Mouse (Mus musculus): ENCODE measurements around the gene Foxf1. TPM values are rescaled to one million over a fixed set of nuclear protein-coding genes. Genes with fewer than 3 reads are reported as not detected.

The Foxf1 gene
- total RNA-seq, 4 experiments from 2014 or later: 0.19 to 0.34 (median 0.33) TPM; not detected in 1

- no peak for DNase-seq (ENCODE audit: low spot score)
Measured at GRCm38 (mm10) chr8:121082218-121083092, 1.7 kb upstream of the Foxf1 start.

GRCm38 (mm10) chr8:121083093-121083935 is 872 bp upstream of the Foxf1 start:
- peak; percentile 60 for DNase-seq (ENCODE audit: low spot score)

- no peak for DNase-seq (ENCODE audit: low spot score)
Measured at GRCm38 (mm10) chr8:121083936-121084209, 313 bp upstream of the Foxf1 start.

DNA sequence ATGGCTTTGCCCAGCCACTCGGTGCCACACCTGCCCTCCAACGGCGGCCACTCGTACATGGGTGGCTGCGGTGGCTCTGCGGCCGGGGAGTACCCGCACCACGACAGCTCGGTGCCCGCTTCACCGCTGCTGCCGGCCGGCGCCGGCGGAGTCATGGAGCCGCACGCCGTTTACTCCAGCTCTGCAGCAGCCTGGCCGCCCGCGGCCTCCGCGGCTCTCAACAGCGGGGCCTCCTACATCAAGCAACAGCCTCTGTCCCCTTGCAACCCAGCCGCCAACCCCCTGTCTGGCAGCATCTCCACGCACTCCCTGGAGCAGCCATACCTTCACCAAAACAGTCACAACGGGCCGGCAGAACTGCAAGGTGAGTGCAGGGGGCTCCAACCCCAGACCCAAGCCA is 825 bp downstream of the Foxf1 start:
- DNase-seq (ENCODE audit: low spot score): no peak

DNA sequence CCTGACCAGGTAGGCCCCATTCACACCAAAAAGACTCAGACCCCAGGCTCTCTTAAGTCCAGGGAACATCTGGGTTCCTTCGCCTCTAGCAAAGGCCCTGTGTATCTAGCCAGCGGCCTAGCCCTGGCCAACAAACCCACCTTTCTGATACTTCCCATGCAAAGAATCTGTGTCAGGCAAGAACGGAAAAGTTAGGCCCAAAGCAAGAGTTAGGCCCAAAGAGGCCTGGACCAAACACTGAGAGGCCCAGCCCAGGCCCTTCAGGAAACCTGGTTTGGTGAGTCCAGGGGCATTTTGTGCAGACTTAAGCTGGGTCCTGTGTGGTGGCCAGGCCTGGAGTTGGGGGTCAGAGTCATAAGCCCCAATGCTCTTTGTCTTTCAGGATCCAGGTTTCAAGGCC is 1.4 kb downstream of the Foxf1 start:
- no peak for DNase-seq (ENCODE audit: low spot score)

DNA sequence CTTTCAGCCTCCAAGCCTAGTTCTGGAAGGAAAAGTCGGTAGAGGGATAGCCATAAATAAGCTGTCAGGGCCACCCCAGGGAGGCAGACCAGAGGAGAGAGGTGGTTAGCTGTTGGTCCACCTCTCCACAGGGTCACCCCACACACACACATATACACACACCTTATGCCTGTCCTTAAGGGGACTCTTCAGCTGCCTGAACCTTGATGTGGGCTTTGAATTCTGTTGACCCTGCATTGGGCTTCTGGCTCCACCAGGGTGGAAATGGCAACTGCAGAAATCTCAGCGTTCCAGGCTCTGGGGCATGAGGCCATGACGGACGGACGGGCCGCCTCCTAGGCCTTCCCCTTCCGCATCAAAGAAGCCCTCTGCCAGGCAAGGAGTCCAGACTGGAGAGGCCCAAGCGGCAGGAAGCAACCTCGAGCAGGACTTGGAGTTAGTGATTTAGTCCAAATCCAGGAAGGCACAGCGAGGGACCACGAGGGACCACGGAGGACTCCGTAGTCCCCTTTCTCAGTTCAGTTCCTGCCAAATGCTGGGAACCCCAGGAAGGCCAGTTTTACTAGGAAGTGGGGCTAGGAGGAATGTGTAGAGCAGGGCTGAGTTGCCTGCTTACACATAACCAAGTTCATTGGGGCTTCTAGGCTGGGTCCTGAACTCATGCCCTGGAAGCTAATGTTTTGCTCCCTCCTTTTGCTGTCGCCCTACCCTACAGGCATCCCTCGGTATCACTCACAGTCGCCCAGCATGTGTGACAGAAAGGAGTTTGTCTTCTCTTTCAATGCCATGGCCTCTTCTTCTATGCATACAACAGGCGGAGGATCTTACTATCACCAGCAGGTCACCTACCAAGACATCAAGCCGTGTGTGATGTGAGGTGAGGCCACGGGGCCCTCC is 2.1 kb downstream of the Foxf1 start:
- DNase-seq (ENCODE audit: low spot score): no peak

DNA sequence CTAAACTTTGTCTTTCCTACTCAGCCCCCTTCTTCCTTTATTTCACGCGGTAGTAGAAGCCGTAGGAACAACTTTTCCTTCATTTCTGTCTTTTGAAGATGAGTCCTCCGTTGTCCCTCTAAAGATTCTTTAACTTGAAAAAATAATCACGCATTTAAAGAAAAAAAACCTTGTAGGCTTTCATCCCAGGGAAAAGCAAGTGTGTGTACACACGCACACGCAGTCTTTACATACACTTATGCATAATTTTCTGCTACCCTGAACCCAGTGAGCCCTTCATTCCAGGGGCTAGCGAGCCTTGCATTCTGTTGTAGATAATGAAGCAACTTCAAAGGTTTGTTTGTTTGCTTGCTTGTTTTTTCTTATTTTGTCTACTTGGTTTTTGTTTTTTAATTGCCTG is 4.1 kb downstream of the Foxf1 start:
- no peak for DNase-seq (ENCODE audit: low spot score)

DNA sequence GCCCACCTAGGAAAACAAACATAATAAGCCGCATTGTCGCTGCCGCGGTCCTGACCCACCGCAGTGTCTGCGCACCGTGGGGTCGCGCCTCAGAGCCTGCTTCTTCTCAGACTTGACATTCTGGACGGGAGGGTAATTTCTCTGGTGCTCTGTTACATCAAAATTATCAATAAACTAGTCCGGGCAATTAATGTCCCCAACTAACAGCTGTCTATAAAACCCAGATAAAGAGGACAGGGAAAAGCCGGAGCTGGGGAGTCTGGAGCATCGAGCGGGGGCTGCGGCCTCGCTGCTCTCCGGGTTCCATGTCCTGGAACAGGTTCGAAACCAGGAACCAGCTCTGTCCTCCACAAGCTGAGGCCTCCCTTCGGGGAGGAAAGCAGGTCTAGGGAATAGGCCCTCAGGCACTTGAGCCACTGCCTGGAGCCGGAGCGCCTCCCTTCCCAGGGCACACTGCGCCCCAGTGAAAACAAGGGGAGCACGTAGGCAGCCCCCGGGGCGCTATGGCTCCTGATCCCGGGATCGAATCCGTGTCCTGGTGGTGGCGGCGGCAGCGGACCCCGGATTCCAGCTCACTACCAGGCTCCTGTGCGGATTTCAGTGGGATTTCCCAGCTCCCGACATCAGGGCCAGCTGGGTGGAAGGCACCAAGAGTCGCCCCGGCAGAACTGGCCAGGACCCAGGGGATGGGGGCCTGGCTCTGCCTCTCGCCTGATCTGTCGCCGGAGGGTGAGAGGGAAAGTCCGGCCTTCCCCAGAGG is 4.9 kb downstream of the Foxf1 start:
- DNase-seq (ENCODE audit: low spot score): no peak

- DNase-seq (ENCODE audit: low spot score): no peak
Measured at GRCm38 (mm10) chr8:121089631-121090380, 5.6 kb downstream of the Foxf1 start.

DNA sequence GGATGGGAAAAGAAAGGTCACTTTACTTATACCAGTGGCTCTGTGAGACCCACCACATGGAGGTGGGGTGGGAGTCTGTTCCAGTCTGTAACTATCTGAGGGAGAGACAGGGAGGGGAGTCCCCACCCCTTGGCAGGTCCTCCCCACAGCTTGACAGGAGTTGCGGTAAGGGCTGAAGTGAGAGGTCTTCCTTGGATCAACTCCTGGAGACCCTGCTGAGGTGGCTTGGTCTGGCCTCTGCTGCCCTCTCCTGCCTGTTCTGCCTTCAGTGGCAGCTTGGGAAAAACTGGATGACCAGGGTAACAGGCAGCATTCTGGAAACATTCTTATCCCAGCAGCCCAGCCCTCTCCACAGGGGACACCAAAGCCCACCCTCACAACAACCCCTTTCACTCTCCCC is 6.5 kb downstream of the Foxf1 start:
- no peak for DNase-seq (ENCODE audit: low spot score)

GRCm38 (mm10) chr8:121092141-121092540 is 8.0 kb downstream of the Foxf1 start:
- no peak for DNase-seq (ENCODE audit: low spot score)

- peak; percentile 81 for DNase-seq (ENCODE audit: low spot score)
Measured at GRCm38 (mm10) chr8:121092627-121093026, 8.4 kb downstream of the Foxf1 start.

GRCm38 (mm10) chr8:121093496-121093895 is 9.3 kb downstream of the Foxf1 start:
- no peak for DNase-seq (ENCODE audit: low spot score)

GRCm38 (mm10) chr8:121104049-121104818 is 20.0 kb downstream of the Foxf1 start:
- peak; percentile 75 for DNase-seq (ENCODE audit: low spot score)

DNA sequence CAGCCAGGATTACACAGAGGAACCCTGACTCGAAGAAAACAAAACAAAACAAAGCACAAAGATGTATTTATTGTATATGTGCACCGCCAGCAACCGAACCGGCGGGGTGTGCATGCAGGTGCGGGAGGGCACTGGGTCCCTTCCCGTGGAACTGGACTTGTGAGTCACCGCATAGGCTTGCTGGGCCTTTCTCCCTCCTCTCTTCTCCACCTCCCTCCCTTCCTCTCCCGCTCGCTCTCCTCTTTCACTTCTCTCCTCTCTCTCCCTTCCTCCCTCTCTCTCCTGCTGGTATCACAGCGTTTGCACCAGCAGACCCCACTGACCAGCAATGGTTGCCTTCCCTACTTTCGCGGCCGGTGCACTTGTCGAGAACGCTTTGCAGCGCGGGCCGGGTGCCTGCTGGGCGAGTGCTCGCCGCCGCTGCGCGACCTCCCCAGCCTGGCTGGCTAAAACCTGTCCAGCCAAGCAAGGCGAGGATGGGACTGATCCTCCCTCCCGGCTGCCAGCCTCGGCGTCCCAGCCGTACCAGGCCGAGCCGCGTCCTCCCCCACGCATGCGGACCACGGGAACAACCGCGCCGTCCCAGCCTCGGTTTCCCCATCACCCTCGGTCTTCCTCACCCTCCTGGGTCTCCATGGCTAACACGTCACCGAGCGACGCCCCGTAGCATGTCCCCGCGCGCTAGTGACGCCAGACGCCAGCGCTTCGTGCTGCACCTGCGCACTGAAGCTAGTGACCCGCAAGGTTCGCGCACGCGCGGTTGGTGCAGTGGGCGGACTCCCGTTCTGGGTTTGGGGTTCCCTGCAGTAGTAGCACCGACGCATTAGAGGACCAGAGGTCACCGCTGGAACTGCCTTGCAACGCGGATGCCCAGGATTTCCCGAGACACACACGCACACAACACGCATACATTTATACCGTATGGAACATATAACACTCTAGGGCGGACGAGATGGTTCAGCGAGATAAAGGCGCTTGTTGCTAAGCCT is 23.8 kb downstream of the Foxf1 start, which contains the start of gene Mthfsd:
Mthfsd (minus strand) TSS at position 725 of the 989 bp plus-strand sequence.
- peak; percentile 98 for DNase-seq (ENCODE audit: low spot score)

DNA sequence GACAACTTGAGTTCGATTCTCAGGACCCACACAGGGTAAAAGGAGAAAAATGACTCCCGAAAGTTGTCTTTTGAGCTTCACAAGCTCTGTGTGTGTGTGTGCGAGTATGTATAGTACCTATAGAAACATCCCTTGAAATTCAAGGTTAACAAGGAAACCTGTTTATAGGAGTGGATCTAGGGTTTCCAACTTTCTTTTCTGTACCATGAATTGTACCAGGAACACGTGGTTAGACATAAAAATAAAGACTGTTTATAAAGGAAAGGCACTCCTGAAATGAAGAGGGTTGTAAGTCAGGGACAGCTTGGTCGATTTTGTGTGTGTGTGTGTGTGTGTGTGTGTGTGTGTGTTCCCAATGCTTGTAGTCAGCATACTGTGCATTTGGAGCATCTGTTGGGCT is 24.5 kb downstream of the Foxf1 start:
- no peak for DNase-seq (ENCODE audit: low spot score)

DNA sequence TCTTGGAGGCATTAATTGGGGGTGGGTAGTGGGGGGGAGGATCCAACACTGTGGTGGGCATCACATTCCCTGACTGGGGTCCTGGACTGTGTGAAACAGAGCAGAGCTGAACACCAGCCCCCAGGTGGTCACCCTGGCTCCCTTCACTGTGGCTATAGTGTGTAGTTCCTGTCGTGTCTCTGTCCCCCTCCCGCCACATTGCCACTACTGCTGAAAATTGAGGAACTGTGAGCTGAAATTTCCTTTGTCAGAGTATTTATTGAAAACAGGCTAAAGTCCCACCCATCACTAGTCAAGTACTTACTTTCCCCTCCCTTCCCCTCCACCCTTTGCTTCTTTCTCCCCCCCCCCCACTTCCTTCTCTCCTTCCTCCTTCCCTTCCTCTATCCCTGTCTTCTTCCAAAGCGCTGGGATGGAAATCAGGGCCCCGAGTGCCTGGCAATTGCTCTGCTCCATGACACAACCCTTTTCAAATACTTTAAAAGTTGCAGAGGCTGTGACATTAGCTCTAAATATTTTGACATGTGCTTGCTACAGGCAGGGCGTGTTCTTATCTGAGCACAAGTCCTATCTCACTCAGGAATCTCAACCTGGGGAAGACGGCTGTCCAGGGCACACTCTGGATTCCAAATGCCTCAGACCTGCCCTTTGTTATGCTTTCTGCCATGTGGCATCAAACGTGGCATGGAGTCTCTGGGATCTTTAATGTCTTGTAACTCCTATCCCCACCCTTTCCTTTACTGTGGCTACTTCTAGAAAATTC is 27.1 kb downstream of the Foxf1 start:
- DNase-seq (ENCODE audit: low spot score): no peak
